Mouse (Mus musculus) bone marrow, adult 2 months (tissue): Measurements from ENCODE around the gene Frmpd2.

Experiments
- CTCF ChIP-seq: fragments of 200-500 bp; IDR thresholded peaks from 2 replicates; pipeline ENCODE4 v1.5.1; 2011; ENCODE audit warnings: low read length, control low read depth; ENCODE audit not compliant: control insufficient read depth, insufficient read depth
- POLR2A ChIP-seq: fragments of 200-500 bp; IDR thresholded peaks from 2 replicates; pipeline ENCODE4 v1.6.1; 2011; ENCODE audit warnings: low read depth, mild to moderate bottlenecking, control low read depth, low read length, borderline replicate concordance; ENCODE audit not compliant: control insufficient read depth

DNA sequence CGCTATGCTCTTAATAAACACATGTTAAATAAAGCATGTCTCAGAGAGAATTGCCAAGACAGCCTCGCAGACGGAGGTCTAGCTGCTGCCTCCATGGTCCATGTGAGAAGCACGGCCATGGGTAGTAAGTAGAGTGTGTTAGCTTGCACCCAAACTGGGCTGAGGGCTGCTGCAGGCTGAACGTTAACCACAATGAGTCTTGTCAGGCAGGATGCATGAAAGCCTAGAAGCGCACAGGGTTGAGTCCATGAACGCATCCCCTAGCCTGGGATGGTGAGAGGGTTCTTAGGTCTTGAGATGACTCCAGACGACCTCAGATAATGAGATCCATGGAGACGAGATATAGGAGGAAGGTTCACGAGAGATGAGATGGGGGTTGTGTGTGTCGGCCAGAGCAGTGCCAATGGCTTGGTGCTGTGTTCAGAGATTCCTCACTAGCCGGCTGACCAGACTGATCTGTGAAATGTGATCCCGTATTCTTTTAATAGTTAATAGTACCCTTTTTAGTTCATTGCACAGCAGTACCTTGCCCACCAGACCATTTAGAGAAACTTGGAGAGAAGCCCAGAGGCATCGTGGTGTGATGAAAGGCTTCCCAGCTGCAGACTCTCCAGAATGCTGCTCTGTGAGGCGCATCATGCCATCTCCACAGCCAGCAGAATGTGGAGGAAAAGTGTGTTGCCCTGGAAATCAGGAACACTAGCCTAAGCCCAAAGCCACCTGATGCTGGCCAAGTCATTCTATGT, 16.5 kb downstream of the Frmpd2 start:
- no peak for TF ChIP-seq CTCF
- no peak for TF ChIP-seq POLR2A
